ENCODE assay signal across 8 mouse cellular contexts in genomic region chr16:40739015-40739414, GRCm38 (mm10).
DNase-seq lines count a peak whose midpoint lies in the region; ATAC-seq and TF ChIP-seq lines count a peak whose summit lies in the region.

No protein-coding gene starts in this region.

- no peak overlapping the region for H3K4me2 ChIP-seq in kidney, embryonic 15.5 days
- H3K4me2 ChIP-seq in forebrain, embryonic 13.5 days: no peak overlapping the region
- H3K4me2 ChIP-seq in stomach, postnatal 0 days (replicated peaks; ENCODE audit: low read depth): no peak overlapping the region

- 39% methylated on average over 6 of the region's 6 CpGs for WGBS in kidney, adult 2 months
- WGBS in kidney, embryonic 15.5 days: 43% methylated on average over 6 of the region's 6 CpGs
- 33% methylated on average over 6 of the region's 6 CpGs for WGBS in forebrain, embryonic 13.5 days
- WGBS in stomach, postnatal 0 days: 39% methylated on average over 6 of the region's 6 CpGs

- no peak for TF ChIP-seq EP300 in stomach, postnatal 0 days (optimal IDR thresholded peaks at IDR 0.05)

- H3K9ac ChIP-seq in kidney, embryonic 15.5 days: no peak overlapping the region
- no peak overlapping the region for H3K9ac ChIP-seq in forebrain, embryonic 13.5 days
- H3K9ac ChIP-seq in stomach, postnatal 0 days (ENCODE audit: low read length): no peak overlapping the region

- no peaks in the 10 kb centered on the region for H3K4me1 ChIP-seq in kidney, adult 2 months (ENCODE audit: control insufficient read depth, insufficient read depth, low read length)
- H3K4me1 ChIP-seq in kidney, embryonic 15.5 days: no peaks in the 10 kb centered on the region
- 0 out of 2 replicates have a peak, but pooled peaks cover 3% of the 10 kb centered on the region for H3K4me1 ChIP-seq in forebrain, embryonic 13.5 days
- H3K4me1 ChIP-seq in stomach, postnatal 0 days (replicated peaks; ENCODE audit: control insufficient read depth, insufficient read depth): no peaks in the 10 kb centered on the region

- H3K4me3 ChIP-seq in kidney, adult 2 months (ENCODE audit: insufficient read depth, low read depth, low read length): no peak overlapping the region
- H3K4me3 ChIP-seq in kidney, embryonic 15.5 days (replicated peaks): no peak overlapping the region
- no peak overlapping the region for H3K4me3 ChIP-seq in forebrain, embryonic 13.5 days
- H3K4me3 ChIP-seq in stomach, postnatal 0 days (ENCODE audit: low read depth, low read length): no peak overlapping the region

- H3K36me3 ChIP-seq in kidney, adult 2 months (ENCODE audit: control insufficient read depth, insufficient read depth, low read length): no peaks in the 10 kb centered on the region
- H3K36me3 ChIP-seq in kidney, embryonic 15.5 days: no peaks in the 10 kb centered on the region
- no peaks in the 10 kb centered on the region for H3K36me3 ChIP-seq in forebrain, embryonic 13.5 days (ENCODE audit: poor library complexity, severe bottlenecking)
- no peaks in the 10 kb centered on the region for H3K36me3 ChIP-seq in stomach, postnatal 0 days (ENCODE audit: control insufficient read depth, insufficient read depth, low read length)

- no peak overlapping the region for H3K27ac ChIP-seq in kidney, adult 2 months (ENCODE audit: insufficient read depth, low read depth, low read length)
- no peak overlapping the region for H3K27ac ChIP-seq in kidney, embryonic 15.5 days
- no peak overlapping the region for H3K27ac ChIP-seq in forebrain, embryonic 13.5 days
- H3K27ac ChIP-seq in stomach, postnatal 0 days (replicated peaks): no peak overlapping the region

- H3K9me3 ChIP-seq in kidney, embryonic 15.5 days (replicated peaks): no peaks in the 10 kb centered on the region
- H3K9me3 ChIP-seq in forebrain, embryonic 13.5 days (replicated peaks): no peaks in the 10 kb centered on the region
- H3K9me3 ChIP-seq in stomach, postnatal 0 days (ENCODE audit: control insufficient read depth, low read length): no peaks in the 10 kb centered on the region

- no peaks in the 10 kb centered on the region for H3K27me3 ChIP-seq in kidney, adult 2 months (replicated peaks; ENCODE audit: control insufficient read depth, insufficient read depth, low read length)
- no peaks in the 10 kb centered on the region for H3K27me3 ChIP-seq in kidney, embryonic 15.5 days
- no peaks in the 10 kb centered on the region for H3K27me3 ChIP-seq in forebrain, embryonic 13.5 days
- no peaks in the 10 kb centered on the region for H3K27me3 ChIP-seq in stomach, postnatal 0 days (ENCODE audit: control insufficient read depth, insufficient read depth, low read length)

- DNase-seq in kidney, adult 2 months: peak; percentile 47
- peak; percentile 89 for DNase-seq in brain, embryonic 14.5 days (ENCODE audit: low read depth)
- peak; percentile 26 to 81 for DNase-seq in kidney, postnatal 36 days
- peak; percentile 57 for DNase-seq in lung, postnatal 14 days
- DNase-seq in stomach, postnatal 0 days (ENCODE audit: low spot score): peak; percentile 69
- DNase-seq in thymus, postnatal 14 days: no peak

- TF ChIP-seq POLR2A in kidney, adult 2 months (IDR thresholded peaks at IDR 0.05; ENCODE audit: low read depth, low read length): no peak
- TF ChIP-seq POLR2A in brain, embryonic 14.5 days (IDR thresholded peaks at IDR 0.05; ENCODE audit: borderline replicate concordance, extremely low read depth, insufficient read depth, insufficient read length, poor library complexity, severe bottlenecking): no peak

- peak; percentile 53 for TF ChIP-seq CTCF in kidney, adult 2 months (conservative IDR thresholded peaks at IDR 0.05; ENCODE audit: insufficient read depth, insufficient read length, low read depth, low read length)
- TF ChIP-seq CTCF in brain, embryonic 14.5 days (IDR thresholded peaks at IDR 0.05; ENCODE audit: borderline replicate concordance, extremely low read depth, insufficient read depth, insufficient read length): peak; percentile 71; the same call in 1 of the 2 replicates
- peak; percentile 81 for TF ChIP-seq CTCF in stomach, postnatal 0 days (IDR thresholded peaks at IDR 0.05; ENCODE audit: low read depth)

- no peak for ATAC-seq in kidney, embryonic 15.5 days (replicated peaks; ENCODE audit: low FRiP score)
- ATAC-seq in forebrain, embryonic 13.5 days: peak; percentile 70
- ATAC-seq in stomach, postnatal 0 days (ENCODE audit: low FRiP score, low TSS enrichment): no peak
